Mouse (Mus musculus) bone marrow, adult 2 months (tissue): ENCODE results near the gene Ppig. TPM values are rescaled to one million over a fixed set of nuclear protein-coding genes. Genes with fewer than 3 reads are reported as not detected.

Experiments
- H3K27ac ChIP-seq: fragments of 200-500 bp; 2 replicates; pipeline ENCODE4 v1.5.1; 2012; ENCODE audit warnings: low read depth, mild to moderate bottlenecking, control low read depth, inconsistent platforms, low read length; ENCODE audit not compliant: control insufficient read depth, poor library complexity, insufficient read depth
- H3K4me1 ChIP-seq: fragments of 200-500 bp; 2 replicates; pipeline ENCODE4 v1.6.1; 2011; ENCODE audit warnings: low read length; ENCODE audit not compliant: control insufficient read depth, insufficient read depth
- H3K4me3 ChIP-seq: fragments of 200-500 bp; replicated peaks from 2 replicates; pipeline ENCODE3; 2011; ENCODE audit warnings: mild to moderate bottlenecking, low read depth, low read length, control low read depth; ENCODE audit not compliant: control insufficient read depth
- CTCF ChIP-seq: fragments of 200-500 bp; IDR thresholded peaks from 2 replicates; pipeline ENCODE4 v1.5.1; 2011; ENCODE audit warnings: low read length, control low read depth; ENCODE audit not compliant: control insufficient read depth, insufficient read depth
- POLR2A ChIP-seq: fragments of 200-500 bp; IDR thresholded peaks from 2 replicates; pipeline ENCODE4 v1.6.1; 2011; ENCODE audit warnings: low read depth, mild to moderate bottlenecking, control low read depth, low read length, borderline replicate concordance; ENCODE audit not compliant: control insufficient read depth
- WGBS: fragments of 180-500 bp; shearing (Covaris S2); methylation state at CpG from one replicate; pipeline ENCODE4 v1.1.7; 2018; 5-methylcytosine and 5-hydroxymethylcytosine counted together
- polyA plus RNA-seq: library from polyadenylated mRNA; stranded (reverse); fragments of >200 nt; gene quantifications from 2 replicates; pipeline ENCODE4 v1.2.4, GENCODE M21; 2011; ENCODE audit warnings: low replicate concordance; ENCODE audit not compliant: missing spikeins, insufficient read depth, insufficient read length

The Ppig gene
- polyA plus RNA-seq, 1 experiment = 83.4 TPM

DNA sequence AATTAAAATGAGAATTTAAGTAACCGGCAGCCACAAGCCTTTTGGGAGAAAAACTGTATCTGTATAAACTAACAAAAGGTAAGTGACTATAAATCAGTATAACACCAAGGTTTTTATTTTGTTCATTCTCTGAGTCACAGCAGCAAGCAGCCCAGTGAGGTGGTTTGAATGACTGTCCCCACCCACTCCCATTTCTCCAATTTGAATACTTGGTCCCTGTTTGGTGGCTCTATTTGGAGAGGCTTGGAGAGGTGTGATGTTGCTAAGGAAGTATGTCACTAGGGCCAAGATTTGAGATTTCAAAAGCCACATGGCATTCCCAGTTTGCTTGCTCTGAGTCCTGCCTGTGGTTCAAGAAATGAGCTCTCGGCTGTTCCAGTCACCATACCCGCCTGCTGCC lies 32.1 kb upstream of the Ppig start:
- TF ChIP-seq CTCF (no peak), POLR2A (no peak)
- Histone ChIP-seq H3K4me1 (no peaks in the 10 kb centered on the region), H3K4me3 (no peak overlapping the region), H3K27ac (no peak overlapping the region)
- WGBS = 91% methylated on average over 3 of the region's 3 CpGs

DNA sequence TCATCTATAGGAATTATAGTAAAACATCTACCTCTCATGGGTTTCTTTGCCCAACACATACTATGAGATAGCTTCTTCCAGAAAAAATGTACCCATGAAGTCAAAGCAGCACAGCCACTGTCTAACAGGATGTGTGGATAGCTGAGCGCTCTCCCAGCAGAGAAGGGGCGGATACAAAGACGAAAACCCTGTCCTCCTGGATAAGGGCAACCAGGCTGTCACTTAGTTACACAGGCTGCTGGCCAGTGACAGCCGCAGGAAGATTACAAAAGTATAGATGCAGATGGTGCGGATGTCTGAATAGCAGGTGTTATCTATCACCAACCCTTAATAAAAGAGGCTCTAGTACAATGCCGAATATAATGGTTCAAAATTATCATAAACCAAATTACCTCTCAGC lies 31.5 kb upstream of the Ppig start:
- TF ChIP-seq POLR2A (no peak), CTCF (no peak)
- Histone ChIP-seq H3K27ac (no peak overlapping the region), H3K4me3 (no peak overlapping the region), H3K4me1 (no peaks in the 10 kb centered on the region)
- WGBS = 90% methylated on average over 6 of the region's 6 CpGs

DNA sequence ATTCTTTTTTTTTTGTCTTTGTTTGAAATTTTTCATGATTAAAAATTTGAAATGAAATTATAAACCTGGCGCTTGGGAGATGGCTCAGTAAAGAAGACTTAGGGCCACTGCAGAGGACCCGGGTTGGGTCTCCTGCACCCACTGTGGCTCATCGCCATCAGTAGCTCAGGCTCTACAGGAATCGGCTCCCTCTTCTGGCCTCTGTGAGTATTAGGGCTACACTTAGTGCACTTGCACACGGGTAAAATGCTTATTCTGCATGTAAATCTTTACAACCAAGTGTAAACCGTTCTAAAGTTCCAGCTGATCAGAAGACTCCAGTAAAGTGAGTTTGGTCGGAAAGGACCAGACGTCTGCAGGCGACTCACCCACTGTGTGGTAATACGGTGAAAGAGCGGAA lies 28.8 kb upstream of the Ppig start:
- H3K4me1 ChIP-seq = no peaks in the 10 kb centered on the region
- H3K4me3 ChIP-seq = no peak overlapping the region
- TF ChIP-seq POLR2A (no peak), CTCF (peak; percentile 13; the same call in 1 of the 2 replicates)
- no peak overlapping the region for H3K27ac ChIP-seq
- WGBS = 91% methylated on average over 11 of the region's 11 CpGs

DNA sequence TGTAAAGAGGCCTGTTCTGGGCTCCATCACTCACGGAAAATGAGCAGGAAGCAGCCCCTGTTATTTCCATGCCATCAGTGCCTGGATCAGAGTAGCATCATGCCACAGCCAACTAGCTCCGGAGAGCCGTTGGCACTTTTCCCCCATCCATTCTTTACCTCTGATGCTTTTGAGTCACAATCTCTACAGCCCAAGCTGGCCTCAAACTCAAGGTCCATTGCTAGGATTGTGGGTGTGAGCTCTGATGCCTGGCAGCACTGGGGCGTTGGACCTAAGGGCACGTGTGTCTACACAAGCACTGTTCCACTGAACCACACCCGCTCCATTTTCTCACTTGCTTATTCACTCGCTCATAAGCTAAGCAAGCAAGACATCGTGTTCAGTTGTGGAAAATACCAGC lies 21.9 kb upstream of the Ppig start:
- WGBS = 91% methylated on average over 8 of the region's 8 CpGs
- Histone ChIP-seq H3K4me3 (no peak overlapping the region), H3K4me1 (no peaks in the 10 kb centered on the region), H3K27ac (no peak overlapping the region)
- TF ChIP-seq POLR2A (no peak), CTCF (no peak)

DNA sequence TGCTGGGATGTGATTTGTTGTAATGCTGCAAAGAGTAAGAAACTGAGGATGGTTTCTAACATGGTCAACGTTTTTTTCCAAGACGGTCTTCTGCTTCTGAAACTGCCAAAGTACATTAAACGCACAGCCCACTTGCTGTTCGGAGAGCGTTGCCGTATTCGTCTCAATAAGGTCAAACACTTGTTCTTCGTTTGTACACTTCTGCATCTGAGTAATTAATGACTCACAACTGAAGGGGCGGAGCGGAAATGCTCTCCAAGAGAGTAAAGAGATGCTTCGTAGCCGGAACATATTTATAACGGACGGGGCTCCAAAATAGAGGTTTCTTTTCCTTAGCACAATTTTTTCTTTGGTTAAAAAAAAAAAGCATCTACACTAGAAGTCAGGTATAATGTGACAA lies 10.2 kb upstream of the Ppig start:
- WGBS = 89% methylated on average over 14 of the region's 14 CpGs
- Histone ChIP-seq H3K27ac (no peak overlapping the region), H3K4me3 (no peak overlapping the region), H3K4me1 (peaks cover 2% of the 10 kb centered on the region)
- TF ChIP-seq CTCF = no peak
- TF ChIP-seq POLR2A = no peak

DNA sequence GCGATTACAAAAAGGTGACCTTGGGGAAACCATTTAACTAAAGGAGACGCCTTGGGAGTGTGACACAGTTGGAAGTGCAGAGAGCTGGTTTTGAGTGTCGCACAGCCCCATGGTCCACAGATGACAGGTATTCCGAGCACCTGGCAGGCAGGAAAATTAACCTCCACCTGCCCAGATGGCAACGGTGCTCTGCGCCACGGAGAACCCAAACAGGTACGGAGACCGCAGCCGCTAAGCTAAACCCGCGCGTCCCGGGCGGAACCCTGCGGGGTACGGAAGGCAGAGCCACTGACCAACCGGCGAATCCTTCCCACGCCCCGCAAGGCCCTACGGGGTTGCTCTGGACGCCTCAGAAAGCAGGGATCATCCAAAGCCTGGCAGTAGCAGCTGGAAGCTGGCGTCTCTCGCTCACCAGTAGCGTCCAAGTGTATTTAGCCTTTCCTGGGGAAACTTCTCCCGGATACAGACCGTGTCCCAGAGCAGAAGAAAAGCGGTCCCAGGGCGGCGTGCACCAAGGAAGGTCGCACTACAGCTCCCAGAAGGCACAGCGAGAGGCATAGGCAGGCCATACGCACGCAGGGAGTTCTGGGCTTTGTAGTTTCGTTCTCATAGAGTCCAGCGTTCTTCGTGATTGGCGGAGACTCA lies 9.2 kb upstream of the Ppig start, which contains the start of gene Fastkd1:
TSS of gene Fastkd1 (minus strand) at position 536 of the 645 bp plus-strand sequence.
- Histone ChIP-seq H3K4me1 (peaks cover 2% of the 10 kb centered on the region), H3K4me3 (peak within 1 kb of the TSS; percentile 80), H3K27ac (no peak within 1 kb of the TSS)
- under 1% methylated on average over 39 of the region's 39 CpGs for WGBS
- no peak for TF ChIP-seq POLR2A
- TF ChIP-seq CTCF = no peak

DNA sequence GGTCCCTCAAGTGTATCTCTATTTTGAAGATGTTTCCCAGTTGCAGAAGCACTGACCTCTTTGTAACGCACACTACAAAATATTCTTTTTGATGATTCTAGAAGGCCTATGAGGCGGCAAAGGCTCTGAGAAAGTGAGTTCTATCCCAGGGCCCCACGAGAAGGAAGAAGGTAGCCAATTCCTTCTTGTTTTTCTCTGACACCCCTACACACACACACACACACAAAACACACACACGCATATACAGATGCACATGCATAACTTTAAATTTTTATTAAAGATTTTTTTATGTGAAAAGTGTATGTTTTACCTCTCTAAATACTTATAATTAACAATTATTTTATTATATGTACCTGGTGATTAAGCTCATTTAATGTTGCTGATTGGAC lies 8.7 kb upstream of the Ppig start:
- H3K27ac ChIP-seq = no peak overlapping the region
- no peak overlapping the region for H3K4me3 ChIP-seq
- WGBS = 15% methylated on average over 4 of the region's 4 CpGs
- H3K4me1 ChIP-seq = peaks cover 2% of the 10 kb centered on the region
- no peak for TF ChIP-seq POLR2A
- TF ChIP-seq CTCF = no peak

DNA sequence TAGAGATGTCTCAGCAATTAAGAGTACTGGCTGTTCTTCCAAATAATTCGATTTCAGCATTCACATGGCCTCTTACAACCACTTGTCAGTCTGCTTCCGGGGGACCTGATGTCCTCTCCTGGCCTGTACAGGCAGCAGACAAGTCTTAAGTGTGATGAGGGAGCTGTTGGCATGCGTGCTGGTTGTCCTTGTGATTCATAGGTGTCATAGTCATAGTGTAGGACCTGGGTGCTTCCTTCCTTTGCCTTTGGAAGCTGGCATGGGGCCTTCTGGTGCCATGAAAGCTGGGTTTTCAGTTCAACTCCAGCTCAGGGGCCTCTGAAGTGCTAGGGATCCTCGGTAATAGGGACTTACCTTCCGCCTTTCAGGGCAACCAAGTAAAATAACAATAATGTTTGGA lies 8.2 kb upstream of the Ppig start:
- TF ChIP-seq CTCF (no peak), POLR2A (no peak)
- WGBS = 74% methylated on average over 5 of the region's 5 CpGs

DNA sequence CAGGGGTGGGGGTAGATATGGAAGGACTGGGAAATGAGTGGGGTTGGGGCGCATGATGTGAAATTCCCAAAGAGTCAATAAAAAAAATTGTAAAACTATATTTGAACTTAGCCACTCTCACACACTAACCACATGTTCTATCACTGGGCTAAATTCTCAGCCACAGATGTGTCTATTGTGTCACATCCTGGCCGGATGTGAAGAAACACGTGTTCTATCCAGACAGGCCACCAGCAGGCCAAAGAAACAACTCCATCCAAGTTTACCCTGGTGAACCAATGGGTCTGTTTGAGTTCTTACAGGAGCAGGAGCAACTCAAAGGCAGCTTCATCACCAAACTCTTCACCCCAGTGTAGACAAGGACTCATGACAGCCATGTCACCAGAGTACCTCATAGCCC lies 5.9 kb upstream of the Ppig start:
- WGBS = 29% methylated on average over 3 of the region's 3 CpGs
- Histone ChIP-seq H3K4me3 (no peak overlapping the region), H3K27ac (no peak overlapping the region; the same call in 1 of the 2 replicates), H3K4me1 (peaks cover 2% of the 10 kb centered on the region)
- TF ChIP-seq CTCF = no peak
- TF ChIP-seq POLR2A = no peak

More for the DNA sequence above, 8.2 kb upstream of the Ppig start:
- Histone ChIP-seq H3K4me3 (no peak overlapping the region), H3K4me1 (peaks cover 2% of the 10 kb centered on the region), H3K27ac (no peak overlapping the region)
